Mouse (Mus musculus) MEL (cell line): ENCODE measurements at regions not wholly inside any gene's neighbourhood (a gene's known extent, or its start where the extent isn't known, plus 50 kb on each side); places are given as distances from the start of the nearest gene placed in this dataset.

Source experiments
- DNase-seq: peaks from one replicate; pipeline ENCODE4 v3.0.0; 2011; ENCODE audit warnings: low read depth, low spot score
- H3K27ac ChIP-seq: 2 replicates; pipeline ENCODE4 v1.5.1; 2012; ENCODE audit warnings: low read depth, mild to moderate bottlenecking, control low read depth, low read length, moderate library complexity; ENCODE audit not compliant: control insufficient read depth
- H3K27me3 ChIP-seq, 2 experiments: fragments of 150-350 bp in 1 of 2; sonication (generic) in 1 of 2; 2 replicates each; pipeline ENCODE4 v1.6.1; 2012; ENCODE audit warnings: low read length in 2 of 2, mild to moderate bottlenecking in 2 of 2, improper control_type of control experiment in 1 of 2, moderate library complexity in 1 of 2; ENCODE audit not compliant: insufficient read depth in 2 of 2, control insufficient read depth in 1 of 2
- H3K36me3 ChIP-seq, 2 experiments: 2 replicates each; pipeline ENCODE4 v1.6.1; 2012 to 2014; ENCODE audit warnings: low read length in 2 of 2, improper control_type of control experiment in 1 of 2, inconsistent platforms in 1 of 2, mild to moderate bottlenecking in 1 of 2; ENCODE audit not compliant: insufficient read depth in 2 of 2, control insufficient read depth in 1 of 2
- H3K4me1 ChIP-seq, 2 experiments: fragments of 150-350 bp in 1 of 2; sonication (generic) in 1 of 2; 2 replicates each; pipeline ENCODE4 v1.6.1; 2012; ENCODE audit warnings: low read length in 2 of 2, improper control_type of control experiment in 1 of 2, mild to moderate bottlenecking in 1 of 2; ENCODE audit not compliant: insufficient read depth in 2 of 2, control insufficient read depth in 1 of 2
- H3K4me3 ChIP-seq, 2 experiments: fragments of 150-350 bp in 1 of 2; sonication (generic) in 1 of 2; 2 replicates each; pipeline ENCODE4 v1.5.1; 2012; ENCODE audit warnings: low read depth in 2 of 2, low read length in 2 of 2, mild to moderate bottlenecking in 2 of 2, moderate library complexity in 2 of 2, control low read depth in 1 of 2, improper control_type of control experiment in 1 of 2; ENCODE audit not compliant: control insufficient read depth in 1 of 2, insufficient read depth in 1 of 2
- H3K79me2 ChIP-seq: 2 replicates; pipeline ENCODE4 v1.6.1; 2012; ENCODE audit warnings: mild to moderate bottlenecking, low read length, moderate library complexity; ENCODE audit not compliant: control insufficient read depth, poor library complexity, insufficient read depth
- H3K9ac ChIP-seq: 2 replicates; pipeline ENCODE4 v1.6.1; 2012; ENCODE audit warnings: low read depth, mild to moderate bottlenecking, control low read depth, low read length, moderate library complexity; ENCODE audit not compliant: control insufficient read depth, poor library complexity, severe bottlenecking
- H3K9me3 ChIP-seq: fragments of 150-350 bp; sonication (generic); replicated peaks from 2 replicates; pipeline ENCODE4 v1.6.1; 2012; ENCODE audit warnings: mild to moderate bottlenecking, low read length, improper control_type of control experiment, moderate library complexity; ENCODE audit not compliant: insufficient read depth
- BHLHE40 ChIP-seq: IDR thresholded peaks from 2 replicates; pipeline ENCODE4 v1.6.1; 2012; ENCODE audit warnings: low read depth, mild to moderate bottlenecking, inconsistent platforms, low read length, improper control_type of control experiment, borderline replicate concordance
- CHD1 ChIP-seq: IDR thresholded peaks from 2 replicates; pipeline ENCODE4 v1.6.1; 2012; ENCODE audit warnings: low read depth, mild to moderate bottlenecking, inconsistent platforms, low read length, improper control_type of control experiment
- ETS1 ChIP-seq: IDR thresholded peaks from 2 replicates; pipeline ENCODE4 v1.6.1; 2012; ENCODE audit warnings: low read depth, mild to moderate bottlenecking, inconsistent platforms, low read length, improper control_type of control experiment, moderate library complexity
- GATA1 ChIP-seq: IDR thresholded peaks from 2 replicates; pipeline ENCODE4 v1.6.1; 2011; ENCODE audit warnings: low read depth, low read length, improper control_type of control experiment
- JUND ChIP-seq: IDR thresholded peaks from 2 replicates; pipeline ENCODE4 v1.6.1; 2011; ENCODE audit warnings: low read depth, mild to moderate bottlenecking, improper control_type of control experiment, low read length
- KAT2A ChIP-seq: conservative IDR thresholded peaks from 2 replicates; pipeline ENCODE4 v1.6.1; 2012; ENCODE audit warnings: low read depth, low read length, improper control_type of control experiment, inconsistent platforms
- MAX ChIP-seq: IDR thresholded peaks from 2 replicates; pipeline ENCODE4 v1.6.1; 2011; ENCODE audit warnings: low read length, improper control_type of control experiment
- MEF2A ChIP-seq: IDR thresholded peaks from 2 replicates; pipeline ENCODE4 v1.6.1; 2014; ENCODE audit warnings: low read depth, mild to moderate bottlenecking, inconsistent platforms, low read length, improper control_type of control experiment; ENCODE audit not compliant: poor library complexity, insufficient replicate concordance, severe bottlenecking; ENCODE audit errors: extremely low read depth
- MYC ChIP-seq: IDR thresholded peaks from 2 replicates; pipeline ENCODE4 v1.6.1; 2011; ENCODE audit warnings: low read depth, mild to moderate bottlenecking, low read length, improper control_type of control experiment, moderate library complexity
- NELFE ChIP-seq: IDR thresholded peaks from 2 replicates; pipeline ENCODE4 v1.6.1; 2011; ENCODE audit warnings: low read depth, low read length, improper control_type of control experiment
- NRF1 ChIP-seq: IDR thresholded peaks from 2 replicates; pipeline ENCODE4 v1.6.1; 2014; ENCODE audit warnings: low read depth, mild to moderate bottlenecking, inconsistent platforms, low read length, improper control_type of control experiment, moderate library complexity; ENCODE audit not compliant: poor library complexity, insufficient read depth, severe bottlenecking
- SIN3A ChIP-seq: IDR thresholded peaks from 2 replicates; pipeline ENCODE4 v1.6.1; 2012; ENCODE audit warnings: low read length, improper control_type of control experiment, inconsistent platforms
- TAL1 ChIP-seq: IDR thresholded peaks from 2 replicates; pipeline ENCODE4 v1.6.1; 2012; ENCODE audit warnings: mild to moderate bottlenecking, inconsistent platforms, low read length, moderate library complexity, mixed read lengths
- TBP ChIP-seq: IDR thresholded peaks from 2 replicates; pipeline ENCODE4 v1.8.0; 2011; ENCODE audit warnings: low read depth, low read length, improper control_type of control experiment
- USF1 ChIP-seq: IDR thresholded peaks from 2 replicates; pipeline ENCODE4 v1.6.1; 2014; ENCODE audit warnings: low read depth, mild to moderate bottlenecking, inconsistent platforms, low read length, improper control_type of control experiment, moderate library complexity
- USF2 ChIP-seq, 2 experiments: IDR thresholded peaks; 2 replicates each; pipeline ENCODE4 v1.6.1; 2011 to 2012; ENCODE audit warnings: improper control_type of control experiment in 2 of 2, low read length in 2 of 2, borderline replicate concordance in 1 of 2, inconsistent platforms in 1 of 2, low read depth in 1 of 2, mild to moderate bottlenecking in 1 of 2; ENCODE audit not compliant: insufficient read depth in 1 of 2
- ZC3H11A ChIP-seq: IDR thresholded peaks from 2 replicates; pipeline ENCODE4 v1.6.1; 2012; ENCODE audit warnings: low read depth, mild to moderate bottlenecking, inconsistent platforms, low read length, improper control_type of control experiment
- ZKSCAN1 ChIP-seq: IDR thresholded peaks from 2 replicates; pipeline ENCODE4 v1.6.1; 2012; ENCODE audit warnings: low read depth, mild to moderate bottlenecking, inconsistent platforms, low read length, improper control_type of control experiment, moderate library complexity

DNA sequence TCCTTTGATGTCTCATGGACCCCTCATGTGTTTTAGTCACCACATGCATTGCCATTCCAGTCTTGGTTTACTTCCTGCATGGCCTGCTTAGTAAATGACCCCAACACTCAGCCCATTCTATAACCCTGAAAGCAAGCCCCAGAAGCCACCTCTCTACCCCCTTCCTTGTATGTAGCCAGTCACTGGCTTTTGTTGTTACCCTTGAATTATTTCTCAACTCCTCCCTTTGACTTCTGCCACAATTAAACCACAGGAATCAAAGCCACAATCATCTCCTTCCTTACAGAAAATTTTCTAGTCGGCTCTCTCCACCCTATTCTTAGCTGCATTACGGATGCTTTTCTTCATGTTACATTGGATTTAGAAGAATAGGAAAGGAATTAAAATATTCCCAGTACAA, 207.7 kb downstream of the Nfkbiz start:
- Histone ChIP-seq H3K4me1 (no peaks in the 10 kb centered on the region), H3K27ac (no peak overlapping the region), H3K9me3 (no peaks in the 10 kb centered on the region), H3K79me2 (no peaks in the 10 kb centered on the region), H3K4me3 (no peak overlapping the region), H3K9ac (no peak overlapping the region), H3K36me3 (no peaks in the 10 kb centered on the region), H3K27me3 (peaks cover 0 to 1% of the 10 kb centered on the region in 2 experiments; a peak in 3 of 4 replicates)
- TF ChIP-seq TBP (no peak), ZKSCAN1 (no peak), CHD1 (no peak), GATA1 (no peak), JUND (no peak), ZC3H11A (no peak), KAT2A (no peak), MAX (no peak), USF2 (IDR thresholded peaks at IDR 0.05; ENCODE audit: borderline replicate concordance in 1 of 2, insufficient read depth in 1 of 2, low read depth in 1 of 2, low read length in 2 of 2) (no peak), ETS1 (no peak)
- DNase-seq = no peak

DNA sequence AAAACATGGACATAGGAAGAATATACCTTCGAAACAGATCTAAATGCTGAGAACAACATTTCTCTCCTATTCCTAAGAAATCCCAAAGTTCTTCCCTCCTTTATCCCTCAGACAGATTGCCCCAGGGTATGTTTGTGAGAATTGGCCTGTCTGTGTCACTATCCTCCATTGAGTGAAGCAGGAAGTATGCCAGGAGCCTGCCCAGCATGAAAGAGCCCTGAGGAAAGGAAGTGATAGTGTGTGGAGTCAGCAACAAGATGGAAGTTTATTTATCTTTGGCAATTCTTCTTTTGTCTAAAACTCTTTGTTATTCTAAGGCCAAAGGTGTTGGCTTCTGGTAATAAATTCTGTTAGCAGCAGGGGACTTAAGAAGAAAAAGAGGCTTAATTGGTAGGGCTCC, 211.2 kb downstream of the Nfkbiz start:
- H3K9me3 ChIP-seq = no peaks in the 10 kb centered on the region
- TF ChIP-seq BHLHE40 (no peak), JUND (no peak), MEF2A (no peak), NELFE (no peak), NRF1 (no peak), USF1 (no peak), TAL1 (no peak), MYC (no peak), GATA1 (no peak), SIN3A (no peak), CHD1 (no peak)
- H3K79me2 ChIP-seq = no peaks in the 10 kb centered on the region
- H3K9ac ChIP-seq = no peak overlapping the region
- no peak overlapping the region for H3K4me3 ChIP-seq
- no peaks in the 10 kb centered on the region for H3K36me3 ChIP-seq
- H3K4me1 ChIP-seq = no peaks in the 10 kb centered on the region
- H3K27ac ChIP-seq = no peak overlapping the region
- H3K27me3 ChIP-seq = no peaks in the 10 kb centered on the region; a peak in 2 of 4 replicates
- DNase-seq = no peak
